Mouse (Mus musculus) megakaryocyte, embryonic 14.5 days (primary cell): ENCODE results near the gene Plekhh1. TPM values are rescaled to one million over a fixed set of nuclear protein-coding genes. Genes with fewer than 3 reads are reported as not detected.

Experiments
- H3K27me3 ChIP-seq: replicated peaks from 2 replicates; pipeline ENCODE3; 2012; ENCODE audit warnings: inconsistent platforms
- H3K36me3 ChIP-seq: replicated peaks from 2 replicates; pipeline ENCODE3; 2012; ENCODE audit warnings: low read length, inconsistent platforms, mixed read lengths
- H3K4me1 ChIP-seq: 2 replicates; pipeline ENCODE4 v1.6.1; 2012; ENCODE audit warnings: inconsistent platforms
- H3K4me3 ChIP-seq: replicated peaks from 2 replicates; pipeline ENCODE3; 2012; ENCODE audit warnings: moderate library complexity, mild to moderate bottlenecking, inconsistent platforms
- H3K9me3 ChIP-seq: 2 replicates; pipeline ENCODE4 v1.6.1; 2012; ENCODE audit warnings: inconsistent platforms
- FLI1 ChIP-seq: IDR thresholded peaks from 2 replicates; pipeline ENCODE4 v1.6.1; 2012; ENCODE audit warnings: low read length, inconsistent platforms, mixed read lengths
- GATA1 ChIP-seq: IDR thresholded peaks from 3 replicates; pipeline ENCODE4 v1.6.1; 2012; ENCODE audit warnings: mixed read lengths, low read length, inconsistent platforms, borderline replicate concordance
- polyA plus RNA-seq: library from polyadenylated mRNA; stranded (reverse); fragments of >175 nt; gene quantifications from 2 replicates; pipeline ENCODE4 v1.2.3, GENCODE M21; 2012; ENCODE audit warnings: low replicate concordance; ENCODE audit not compliant: insufficient read depth

Gene Plekhh1
- polyA plus RNA-seq, 1 experiment = 0.02 TPM

DNA sequence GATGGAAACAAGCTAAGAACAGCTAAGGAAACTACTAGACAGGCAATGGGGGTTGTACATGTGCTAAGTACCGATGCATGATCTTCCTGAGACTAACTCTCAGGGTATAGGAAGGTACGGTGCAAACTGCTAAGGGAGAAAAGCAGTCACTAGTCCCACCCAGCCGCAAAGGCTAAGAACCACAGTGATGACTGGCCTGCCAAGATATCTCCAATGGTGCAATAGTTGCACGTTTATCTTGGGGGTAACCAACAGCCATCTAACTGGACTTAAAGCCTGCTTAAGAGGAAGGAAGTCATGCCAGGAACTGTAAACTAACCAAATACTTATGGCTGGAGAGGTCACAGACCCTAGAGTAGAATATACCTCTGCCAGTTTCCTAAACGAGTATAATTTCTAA is 26.6 kb upstream of the Plekhh1 start:
- no peak for TF ChIP-seq FLI1
- TF ChIP-seq GATA1 = peak; percentile 32; the same call in 1 of the 3 replicates

GRCm38 (mm10) chr12:79002978-79003377 is 26.0 kb upstream of the Plekhh1 start:
- TF ChIP-seq FLI1 = no peak
- no peak for TF ChIP-seq GATA1

More for the DNA sequence above, 26.6 kb upstream of the Plekhh1 start:
- Histone ChIP-seq H3K4me3 (peak overlapping the region; percentile 67), H3K36me3 (peaks cover 9% of the 10 kb centered on the region), H3K27me3 (no peaks in the 10 kb centered on the region), H3K9me3 (no peaks in the 10 kb centered on the region), H3K4me1 (peaks cover 78% of the 10 kb centered on the region)

DNA sequence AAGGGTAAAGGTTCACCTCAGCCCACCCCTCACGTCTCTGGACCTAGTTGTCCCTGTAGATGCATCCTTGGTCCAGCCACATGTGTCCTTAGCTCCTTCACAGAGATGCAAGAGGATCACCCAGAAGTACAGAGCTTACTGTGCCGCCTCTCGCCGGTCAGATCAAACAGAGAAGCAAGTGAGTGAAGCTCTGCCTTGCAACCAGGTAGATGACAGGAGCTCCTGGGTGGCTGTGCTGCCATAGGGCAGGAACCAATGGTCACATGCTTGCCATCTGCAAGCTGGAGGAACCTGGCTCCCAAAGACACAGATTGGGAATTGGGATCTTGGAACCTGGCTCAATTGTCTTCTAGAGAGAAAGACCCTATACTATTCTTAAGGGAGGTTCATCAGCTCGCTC is 23.5 kb upstream of the Plekhh1 start:
- TF ChIP-seq FLI1 = no peak
- TF ChIP-seq GATA1 = no peak
- no peaks in the 10 kb centered on the region for H3K27me3 ChIP-seq
- H3K4me3 ChIP-seq = no peak overlapping the region
- peaks cover 79% of the 10 kb centered on the region for H3K4me1 ChIP-seq
- H3K9me3 ChIP-seq = no peaks in the 10 kb centered on the region
- no peaks in the 10 kb centered on the region for H3K36me3 ChIP-seq

More at GRCm38 (mm10) chr12:79002978-79003377, 26.0 kb upstream of the Plekhh1 start:
- H3K9me3 ChIP-seq = no peaks in the 10 kb centered on the region
- H3K27me3 ChIP-seq = no peaks in the 10 kb centered on the region
- H3K4me3 ChIP-seq = no peak overlapping the region
- peaks cover 78% of the 10 kb centered on the region for H3K4me1 ChIP-seq
- H3K36me3 ChIP-seq = peaks cover 9% of the 10 kb centered on the region

- no peak for TF ChIP-seq FLI1
- no peak for TF ChIP-seq GATA1
- Histone ChIP-seq H3K4me3 (peak overlapping the region; percentile 98), H3K27me3 (no peaks in the 10 kb centered on the region), H3K9me3 (no peaks in the 10 kb centered on the region), H3K36me3 (no peaks in the 10 kb centered on the region), H3K4me1 (peaks cover 79% of the 10 kb centered on the region)
Observed at GRCm38 (mm10) chr12:79006076-79006475, 22.9 kb upstream of the Plekhh1 start.

DNA sequence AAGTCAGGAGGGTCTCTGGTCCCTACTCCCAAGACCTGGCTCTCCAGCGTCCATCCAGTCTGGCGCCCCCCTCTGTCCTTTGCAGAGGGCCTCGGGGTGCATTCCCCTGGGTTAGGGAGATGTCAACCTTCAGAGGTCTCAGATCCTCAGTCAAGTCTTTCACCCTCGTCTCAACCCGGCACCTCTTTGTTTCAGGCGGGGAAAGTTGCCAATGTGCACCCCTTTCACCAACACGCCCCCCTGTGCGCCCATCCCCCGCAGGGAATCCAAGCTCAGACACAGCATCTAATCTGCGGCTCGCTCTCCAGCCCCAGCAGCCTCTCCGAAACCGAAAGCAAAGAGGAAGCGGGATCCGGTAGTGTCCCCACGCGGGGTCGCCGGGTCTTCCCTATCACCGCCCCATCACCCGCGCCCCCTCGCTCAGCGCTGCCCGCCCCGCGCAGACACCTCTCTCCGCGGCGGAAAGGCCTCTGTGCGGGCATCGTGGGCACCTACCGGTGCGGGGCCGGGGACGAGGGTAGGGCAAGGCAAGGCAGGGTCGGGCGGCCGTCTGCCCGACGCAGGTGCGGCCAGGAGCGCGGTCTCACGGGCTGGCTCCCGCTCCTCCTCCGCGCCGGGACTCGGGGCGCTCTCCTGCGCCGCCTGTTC is 22.4 kb upstream of the Plekhh1 start:
- peak overlapping the region; percentile 98 for H3K4me3 ChIP-seq
- peaks cover 79% of the 10 kb centered on the region for H3K4me1 ChIP-seq
- H3K27me3 ChIP-seq = no peaks in the 10 kb centered on the region
- H3K36me3 ChIP-seq = no peaks in the 10 kb centered on the region
- TF ChIP-seq FLI1 = no peak
- TF ChIP-seq GATA1 = no peak
- H3K9me3 ChIP-seq = no peaks in the 10 kb centered on the region

- Histone ChIP-seq H3K4me1 (peaks cover 73% of the 10 kb centered on the region), H3K9me3 (no peaks in the 10 kb centered on the region), H3K4me3 (peak within 1 kb of the TSS; percentile 98), H3K27me3 (no peaks in the 10 kb centered on the region), H3K36me3 (no peaks in the 10 kb centered on the region)
- TF ChIP-seq FLI1 (no peak), GATA1 (no peak)
Observed at GRCm38 (mm10) chr12:79007126-79007753, 21.7 kb upstream of the Plekhh1 start, which contains the start of gene Tmem229b. Gene Tmem229b (minus strand): TSS chr12:79007627.

DNA sequence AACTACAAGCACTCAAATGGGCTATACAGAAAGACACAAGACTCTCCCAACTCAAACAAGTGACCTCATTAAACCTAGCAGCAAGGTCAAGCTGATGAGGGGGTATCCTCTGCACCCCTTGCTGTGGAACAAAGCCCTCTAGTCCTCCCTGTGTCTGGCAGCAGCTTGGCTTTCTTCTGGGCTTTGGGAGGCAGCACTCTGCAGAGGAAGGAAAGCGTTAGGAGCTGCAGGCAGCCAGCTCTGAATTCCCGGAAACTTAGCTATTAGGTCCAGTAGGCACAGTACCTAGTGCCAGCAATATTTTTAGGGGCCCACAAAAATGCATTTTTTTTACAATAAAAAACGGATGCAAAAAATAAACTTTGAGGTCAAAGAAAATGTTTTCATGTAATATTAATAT is 18.4 kb upstream of the Plekhh1 start:
- Histone ChIP-seq H3K36me3 (no peaks in the 10 kb centered on the region), H3K9me3 (no peaks in the 10 kb centered on the region), H3K27me3 (no peaks in the 10 kb centered on the region), H3K4me1 (peaks cover 44% of the 10 kb centered on the region), H3K4me3 (no peak overlapping the region)
- TF ChIP-seq GATA1 (no peak), FLI1 (no peak)

GRCm38 (mm10) chr12:79016109-79016508 is 12.9 kb upstream of the Plekhh1 start:
- no peak overlapping the region for H3K4me3 ChIP-seq
- no peaks in the 10 kb centered on the region for H3K27me3 ChIP-seq
- no peak for TF ChIP-seq GATA1
- no peak for TF ChIP-seq FLI1
- no peaks in the 10 kb centered on the region for H3K9me3 ChIP-seq
- peaks cover 2% of the 10 kb centered on the region for H3K36me3 ChIP-seq
- H3K4me1 ChIP-seq = peaks cover 34% of the 10 kb centered on the region

GRCm38 (mm10) chr12:79017994-79018399 is 11.0 kb upstream of the Plekhh1 start:
- Histone ChIP-seq H3K27me3 (no peaks in the 10 kb centered on the region), H3K9me3 (no peaks in the 10 kb centered on the region), H3K4me3 (peak overlapping the region; percentile 47), H3K36me3 (peaks cover 2% of the 10 kb centered on the region), H3K4me1 (peaks cover 32% of the 10 kb centered on the region)
- TF ChIP-seq FLI1 = no peak

DNA sequence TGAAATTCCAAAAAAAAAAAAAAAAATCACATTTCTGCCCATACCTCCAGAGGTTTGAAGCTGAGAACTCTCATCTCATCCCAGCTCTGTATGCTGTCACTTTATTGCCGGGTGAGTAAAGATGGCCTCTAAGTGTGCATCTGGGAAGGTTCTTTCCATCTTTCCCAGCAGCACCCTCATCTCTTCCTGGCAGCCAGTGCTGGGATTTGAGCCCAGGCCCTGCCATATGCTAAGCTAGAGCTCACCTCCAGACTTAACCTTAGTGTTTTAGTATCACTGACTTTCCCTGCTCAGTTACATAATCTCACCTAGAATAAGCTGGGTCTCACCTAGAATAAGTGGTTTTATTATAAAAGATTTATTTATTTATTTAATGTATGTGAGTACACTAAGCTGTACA is 7.1 kb upstream of the Plekhh1 start:
- H3K9me3 ChIP-seq = no peaks in the 10 kb centered on the region
- H3K27me3 ChIP-seq = peaks cover 20% of the 10 kb centered on the region
- H3K4me1 ChIP-seq = peaks cover 17% of the 10 kb centered on the region
- peaks cover 2% of the 10 kb centered on the region for H3K36me3 ChIP-seq
- no peak overlapping the region for H3K4me3 ChIP-seq
- TF ChIP-seq FLI1 (no peak), GATA1 (no peak)
